Mouse (Mus musculus) stomach, postnatal 0 days (tissue): ENCODE measurements around the gene Flnc. TPM values are rescaled to one million over a fixed set of nuclear protein-coding genes. Genes with fewer than 3 reads are reported as not detected.

Experiments used
- ATAC-seq: fragments of 200-750 bp; cut with Nextera tagmentation; 2 replicates; pipeline ENCODE4 v1.8.0; 2017; ENCODE audit not compliant: low FRiP score, low TSS enrichment
- DNase-seq: peaks from one replicate; pipeline ENCODE4 v3.0.0-alpha.2; 2016; ENCODE audit warnings: low spot score
- H3K27ac ChIP-seq: fragments of 300-500 bp; sonication (generic); replicated peaks from 2 replicates; pipeline ENCODE4 v1.5.1; 2014; ENCODE audit warnings: mild to moderate bottlenecking, control low read depth
- H3K27me3 ChIP-seq: fragments of 300-500 bp; sonication (generic); 2 replicates; pipeline ENCODE4 v1.6.1; 2014; ENCODE audit warnings: low read length; ENCODE audit not compliant: control insufficient read depth, insufficient read depth
- H3K36me3 ChIP-seq: fragments of 300-500 bp; sonication (generic); 2 replicates; pipeline ENCODE4 v1.6.1; 2014; ENCODE audit warnings: low read length, mixed read lengths; ENCODE audit not compliant: control insufficient read depth, insufficient read depth
- H3K4me1 ChIP-seq: fragments of 300-500 bp; sonication (generic); replicated peaks from 2 replicates; pipeline ENCODE4 v1.6.1; 2014; ENCODE audit warnings: antibody characterized with exemption; ENCODE audit not compliant: control insufficient read depth, insufficient read depth
- H3K4me2 ChIP-seq: fragments of 300-500 bp; sonication (generic); replicated peaks from 2 replicates; pipeline ENCODE4 v1.6.1; 2014; ENCODE audit warnings: low read depth, mild to moderate bottlenecking, control low read depth, moderate library complexity
- H3K4me3 ChIP-seq: fragments of 300-500 bp; sonication (generic); 2 replicates; pipeline ENCODE4 v1.5.1; 2014; ENCODE audit warnings: low read depth, low read length, control low read depth
- H3K9ac ChIP-seq: fragments of 300-500 bp; sonication (generic); 2 replicates; pipeline ENCODE4 v1.6.1; 2014; ENCODE audit warnings: mild to moderate bottlenecking, low read length, control low read depth, mixed read lengths
- H3K9me3 ChIP-seq: fragments of 300-500 bp; sonication (generic); 2 replicates; pipeline ENCODE4 v1.6.1; 2016; ENCODE audit warnings: low read length; ENCODE audit not compliant: control insufficient read depth
- CTCF ChIP-seq: IDR thresholded peaks from 2 replicates; pipeline ENCODE4 v1.5.1; 2016; ENCODE audit warnings: antibody characterized with exemption, low read depth, mild to moderate bottlenecking, moderate library complexity
- EP300 ChIP-seq: optimal IDR thresholded peaks from 2 replicates; pipeline ENCODE3; 2016; ENCODE audit warnings: antibody characterized with exemption
- WGBS: fragments of 180-500 bp; shearing (Covaris S2); extraction: QIAGEN DNeasy Blood & Tissue Kit; methylation state at CpG from one replicate; pipeline ENCODE4 v1.1.7; 2014; 5-methylcytosine and 5-hydroxymethylcytosine counted together
- polyA plus RNA-seq: library from polyadenylated mRNA; unstranded; fragments of >200 nt; fragmentation: Nextera tagmentation; extraction: Ambion mirVana; gene quantifications from 2 replicates; pipeline ENCODE4 v1.2.1, GENCODE M21; 2015

Flnc gene
- polyA plus RNA-seq, 1 experiment from 2014 or later: 5.9 TPM

- DNase-seq: no peak
- TF ChIP-seq EP300 (no peak), CTCF (peak; percentile 56)
- no peak for ATAC-seq
Observed at GRCm38 (mm10) chr6:29391802-29392201, 41.3 kb upstream of the Flnc start.

DNA sequence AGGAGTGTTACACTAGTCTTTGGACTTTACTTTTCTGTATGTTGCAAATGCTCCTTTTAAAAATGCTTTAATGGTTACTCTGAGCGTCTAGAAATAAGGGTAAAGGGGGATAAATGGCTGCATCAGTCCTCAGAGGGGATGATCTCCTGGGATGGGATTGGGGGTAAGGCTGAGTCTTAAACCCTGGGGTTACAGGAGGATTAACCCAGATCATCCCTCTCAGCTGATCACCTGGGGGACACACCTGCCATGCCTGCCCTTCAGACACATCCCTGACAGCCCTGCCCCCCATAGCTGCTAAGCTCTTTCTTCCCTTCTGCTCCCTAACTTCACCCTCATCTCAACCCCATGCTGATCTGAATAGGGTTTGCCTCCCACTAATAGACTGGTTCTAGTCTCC, 38.8 kb upstream of the Flnc start:
- Histone ChIP-seq H3K9ac (no peak overlapping the region), H3K9me3 (no peaks in the 10 kb centered on the region), H3K4me2 (no peak overlapping the region), H3K4me1 (0 out of 2 replicates have a peak, but pooled peaks cover 2% of the 10 kb centered on the region), H3K27me3 (no peaks in the 10 kb centered on the region), H3K36me3 (no peaks in the 10 kb centered on the region), H3K4me3 (no peak overlapping the region), H3K27ac (no peak overlapping the region)
- 84% methylated on average over 1 of the region's 1 CpGs for WGBS
- TF ChIP-seq EP300 (no peak), CTCF (no peak)
- ATAC-seq: no peak
- no peak for DNase-seq

More at GRCm38 (mm10) chr6:29391802-29392201, 41.3 kb upstream of the Flnc start:
- peaks cover 6% of the 10 kb centered on the region; the same call in 1 of the 2 replicates for H3K4me1 ChIP-seq
- no peak overlapping the region for H3K27ac ChIP-seq
- no peaks in the 10 kb centered on the region for H3K27me3 ChIP-seq
- H3K36me3 ChIP-seq: no peaks in the 10 kb centered on the region
- H3K9ac ChIP-seq: no peak overlapping the region
- H3K4me3 ChIP-seq: no peak overlapping the region
- WGBS: 66% methylated on average over 4 of the region's 4 CpGs
- H3K4me2 ChIP-seq: no peak overlapping the region
- H3K9me3 ChIP-seq: no peaks in the 10 kb centered on the region

GRCm38 (mm10) chr6:29395910-29396713, 36.9 kb upstream of the Flnc start, which contains the start of gene Ccdc136:
Ccdc136 (plus strand) TSS chr6:29396309.
- H3K9ac ChIP-seq: peak within 1 kb of the TSS; percentile 61
- 0 out of 2 replicates have a peak, but pooled peaks cover 2% of the 10 kb centered on the region for H3K4me1 ChIP-seq
- H3K9me3 ChIP-seq: no peaks in the 10 kb centered on the region
- ATAC-seq (peak; percentile 87), DNase-seq (peak; percentile 76)
- TF ChIP-seq EP300: no peak
- no peak for TF ChIP-seq CTCF
- peak within 1 kb of the TSS; percentile 88 for H3K4me2 ChIP-seq
- WGBS: under 1% methylated on average over 39 of the region's 49 CpGs
- no peaks in the 10 kb centered on the region for H3K27me3 ChIP-seq
- peak within 1 kb of the TSS; percentile 60 for H3K4me3 ChIP-seq
- no peaks in the 10 kb centered on the region for H3K36me3 ChIP-seq
- peak within 1 kb of the TSS; percentile 45; the same call in 1 of the 2 replicates for H3K27ac ChIP-seq

GRCm38 (mm10) chr6:29396714-29397540, 36.1 kb upstream of the Flnc start:
- H3K4me3 ChIP-seq: peak overlapping the region; percentile 60
- DNase-seq (peak; percentile 21), ATAC-seq (peak; percentile 67)
- no peaks in the 10 kb centered on the region for H3K27me3 ChIP-seq
- no peaks in the 10 kb centered on the region for H3K36me3 ChIP-seq
- no peak for TF ChIP-seq EP300
- no peak for TF ChIP-seq CTCF
- peak overlapping the region; percentile 88 for H3K4me2 ChIP-seq
- peak overlapping the region; percentile 61 for H3K9ac ChIP-seq
- 0 out of 2 replicates have a peak, but pooled peaks cover 2% of the 10 kb centered on the region for H3K4me1 ChIP-seq
- peak overlapping the region; percentile 45; the same call in 1 of the 2 replicates for H3K27ac ChIP-seq
- H3K9me3 ChIP-seq: no peaks in the 10 kb centered on the region
- WGBS: 5% methylated on average over 22 of the region's 24 CpGs

- Histone ChIP-seq H3K27me3 (no peaks in the 10 kb centered on the region), H3K9ac (no peak overlapping the region), H3K27ac (0 out of 2 replicates have a peak overlapping the region, but pooled peaks have one; percentile 45), H3K4me1 (0 out of 2 replicates have a peak, but pooled peaks cover 2% of the 10 kb centered on the region), H3K36me3 (no peaks in the 10 kb centered on the region), H3K4me3 (peak overlapping the region; percentile 60), H3K9me3 (no peaks in the 10 kb centered on the region), H3K4me2 (peak overlapping the region; percentile 88)
- ATAC-seq (no peak), DNase-seq (peak; percentile 19)
- TF ChIP-seq EP300 (no peak), CTCF (no peak)
- 17% methylated on average over 6 of the region's 6 CpGs for WGBS
Observed at GRCm38 (mm10) chr6:29397575-29397974, 35.5 kb upstream of the Flnc start.
